ENCODE assay signal across 23 mouse cellular contexts in the genomic region with DNA sequence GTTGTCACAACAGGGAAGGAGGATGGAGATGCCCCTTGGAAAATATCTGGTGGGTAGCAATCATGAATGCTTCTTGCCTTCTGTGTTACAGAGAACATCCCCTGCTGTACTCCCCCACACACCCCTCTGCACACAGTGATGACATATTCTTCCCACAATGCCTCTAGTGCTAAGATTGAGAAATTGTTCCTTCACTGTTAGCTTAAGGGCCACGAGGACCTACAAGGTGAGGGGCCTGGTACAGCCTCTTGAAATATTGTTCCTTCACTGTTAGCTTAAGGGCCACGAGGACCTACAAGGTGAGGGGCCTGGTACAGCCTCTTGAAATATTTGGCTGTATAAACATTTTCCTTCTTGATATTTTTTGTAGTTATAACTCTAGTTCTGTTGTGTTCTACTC.
"Had no signal": no experiment of that assay in that cellular context is flagged by ENCODE, and none has a peak within 500 bp of the region (broad histone marks: within the 10 kb centered on the region; RNA-seq: fewer than 3 reads in every experiment).

No protein-coding gene starts in this region.

- H3K9ac ChIP-seq: forebrain, postnatal 0 days; heart, embryonic 13.5 days; heart, embryonic 15.5 days; hindbrain, embryonic 14.5 days; intestine, embryonic 15.5 days; limb, embryonic 12.5 days had no signal

- H3K4me1 ChIP-seq: intestine, embryonic 15.5 days had no signal

- DNase-seq: forebrain, postnatal 0 days; gastrocnemius, postnatal 14 days; gastrocnemius, postnatal 36 days; heart, adult 2 months; heart, postnatal 14 days; heart, postnatal 36 days; kidney, adult 18-20 months; kidney, adult 8-10 months; kidney, postnatal 10 days; kidney, postnatal 25 days; kidney, postnatal 4 days had no signal

- H3K27me3 ChIP-seq: heart, embryonic 13.5 days; heart, embryonic 15.5 days; intestine, embryonic 15.5 days; limb, embryonic 12.5 days had no signal

- ATAC-seq: forebrain, postnatal 0 days; hindbrain, embryonic 16.5 days; inflammation-experienced regulatory T-cells, adult 6 months; intestine, embryonic 15.5 days; intestine, postnatal 0 days had no signal

- H3K9me3 ChIP-seq: heart, embryonic 13.5 days; heart, embryonic 15.5 days; intestine, embryonic 15.5 days; limb, embryonic 10.5 days; limb, embryonic 12.5 days had no signal

- H3K4me3 ChIP-seq: heart, adult 2 months; heart, embryonic 13.5 days; heart, embryonic 15.5 days; intestine, embryonic 15.5 days; layer of hippocampus, adult 2 months; left cerebral cortex, adult 2 months; limb, embryonic 10.5 days; limb, embryonic 12.5 days had no signal

- H3K27ac ChIP-seq: heart, adult 2 months; heart, embryonic 13.5 days; heart, embryonic 15.5 days; hindbrain, embryonic 14.5 days; intestine, embryonic 15.5 days; layer of hippocampus, adult 2 months; left cerebral cortex, adult 2 months; limb, embryonic 10.5 days; limb, embryonic 12.5 days had no signal

- H3K4me2 ChIP-seq: heart, embryonic 11.5 days; heart, embryonic 13.5 days; heart, embryonic 15.5 days; hindbrain, embryonic 14.5 days; intestine, embryonic 15.5 days; limb, embryonic 12.5 days had no signal
